Mouse (Mus musculus): Measurements from ENCODE around the gene Gm9844. TPM values are rescaled to one million over a fixed set of nuclear protein-coding genes. Genes with fewer than 3 reads are reported as not detected.
A peak's percentile ranks its signal among the peaks of the same experiment; 100 is the strongest.

Gene Gm9844
- total RNA-seq, 2 experiments from 2014 or later: 1.0 TPM; not detected in 1

DNA sequence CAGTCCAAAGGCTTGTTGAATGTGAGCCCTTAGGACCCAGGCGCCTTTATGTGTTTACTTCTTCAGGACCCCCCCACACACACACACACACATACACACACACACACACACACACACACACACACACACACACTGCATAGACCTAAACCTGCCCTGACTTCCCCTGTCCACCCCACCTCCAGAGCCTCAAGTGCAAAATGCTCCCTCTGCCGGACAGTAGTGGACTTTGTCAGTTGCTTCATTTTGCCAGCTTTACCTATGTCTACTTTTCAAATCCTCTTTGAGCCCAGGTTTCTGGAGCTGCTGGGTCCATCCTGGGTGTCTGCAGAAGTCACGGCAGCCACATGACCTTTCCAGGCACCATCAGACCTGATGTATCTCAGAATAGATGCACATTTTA lies 42.9 kb downstream of the Gm9844 start:
- Histone ChIP-seq H3K4me3 (peak overlapping the region; percentile 76), H3K27ac (no peak overlapping the region)
- intact Hi-C loops (cut with DNase I): loop anchor here (1.0 to 2.0 kb wide), 2 partner anchors 14 to 21 kb away; partner anchors contain the start of gene Rps19
- peak; percentile 62 for TF ChIP-seq CTCF (IDR thresholded peaks at IDR 0.05)
- DNase-seq (ENCODE audit: extremely low spot score in 1 of 2, low spot score in 2 of 2): peak in 1 of 2 experiments; percentile 60

DNA sequence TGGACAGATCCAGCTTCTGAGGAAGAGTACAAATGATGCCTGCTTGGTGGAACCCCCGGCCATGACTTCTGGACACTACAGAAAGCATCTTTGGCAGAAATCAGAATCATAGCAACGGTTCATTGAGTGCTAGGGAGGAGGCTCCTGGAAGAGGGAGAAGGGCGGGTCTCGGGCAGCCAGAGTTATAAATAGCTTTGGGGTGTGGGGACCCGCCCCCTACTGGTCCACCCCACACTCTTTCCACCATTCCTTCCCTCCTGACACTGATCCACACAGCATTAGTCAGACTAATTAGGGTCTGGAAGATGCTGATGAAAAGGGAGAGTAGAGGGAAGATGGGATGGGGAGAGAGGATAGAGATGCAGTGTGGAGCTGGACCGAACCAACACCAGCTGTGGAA lies 44.5 kb downstream of the Gm9844 start:
- no peak overlapping the region for H3K27ac ChIP-seq
- intact Hi-C loops (cut with DNase I): no loop called here
- TF ChIP-seq CTCF (IDR thresholded peaks at IDR 0.05): no peak

DNA sequence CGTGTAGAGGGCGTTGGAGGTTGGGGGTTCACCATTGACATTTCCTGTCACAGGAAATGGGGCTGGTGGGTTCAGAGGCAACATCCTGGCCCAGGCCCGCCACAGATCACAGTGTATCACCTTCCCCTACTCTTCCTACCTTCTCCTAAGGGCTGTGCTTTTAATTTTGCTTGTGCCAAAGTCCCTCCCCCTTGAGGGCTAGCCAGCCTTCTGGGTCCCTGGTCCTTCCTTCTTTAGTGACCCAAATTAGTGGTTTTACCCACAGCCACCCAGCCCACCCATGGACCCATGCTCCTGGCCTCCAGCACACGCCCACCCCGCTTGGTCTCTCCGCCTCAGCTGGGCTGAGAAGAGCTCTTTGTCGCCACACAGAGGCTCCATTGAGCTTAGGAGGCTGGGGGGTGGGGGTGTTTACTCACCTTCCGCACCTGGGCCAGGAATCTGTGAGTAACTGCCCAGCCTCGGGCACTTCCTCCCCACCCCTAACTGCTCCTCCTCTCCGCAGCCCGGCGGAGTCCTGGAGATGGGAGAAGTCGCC lies 45.3 kb downstream of the Gm9844 start:
- Histone ChIP-seq H3K4me3 (no peak overlapping the region), H3K27ac (no peak overlapping the region)
- TF ChIP-seq CTCF (IDR thresholded peaks at IDR 0.05): no peak; the same call in 1 of the 2 replicates
- no peak for DNase-seq (ENCODE audit: extremely low spot score in 1 of 2, low spot score in 2 of 2)
- intact Hi-C loops (cut with DNase I): no loop called here

More for the DNA sequence above, 44.5 kb downstream of the Gm9844 start:
- H3K4me3 ChIP-seq: no peak overlapping the region
- DNase-seq (ENCODE audit: extremely low spot score in 1 of 2, low spot score in 2 of 2): no peak

Other genes with a start within 250 kb of the Gm9844 start
- under 1 TPM; 0.20 to 0.63 TPM for gene Lypd3, start 225.7 kb upstream of the Gm9844 start, total RNA-seq (2021)
- not detected for gene Tex101, start 185.5 kb upstream of the Gm9844 start, total RNA-seq (2021)
- not detected for gene BC049730, start 153.0 kb upstream of the Gm9844 start, total RNA-seq (2021)
- not detected for gene Gm4763, start 135.3 kb upstream of the Gm9844 start, total RNA-seq (2021)
- gene Cd177, start 101.9 kb upstream of the Gm9844 start, total RNA-seq (2021): not detected
- not detected for gene Ceacam10, start 85.0 kb upstream of the Gm9844 start, total RNA-seq (2021)
- not detected for gene Lypd4, start 7.7 kb downstream of the Gm9844 start, total RNA-seq (2021)
- not detected for gene Dmrtc2, start 7.8 kb downstream of the Gm9844 start, total RNA-seq (2021)
- gene Rps19, start 22.2 kb downstream of the Gm9844 start, total RNA-seq (2021): 100 to 1,000 TPM; 488 to 501 TPM
- under 1 TPM; 0.37 to 0.38 TPM for gene Cd79a, start 35.2 kb downstream of the Gm9844 start, total RNA-seq (2021)
- 10 to 100 TPM; 75.1 to 86.6 TPM for gene Arhgef1, start 40.7 kb downstream of the Gm9844 start, total RNA-seq (2021)
- not detected for gene Gm4881, start 82.3 kb downstream of the Gm9844 start, total RNA-seq (2021)
- gene Rabac1, start 110.5 kb downstream of the Gm9844 start, total RNA-seq (2021): 100 to 1,000 TPM; 287 TPM
- 1,000 to 10,000 TPM; 1,970 to 2,141 TPM for gene Atp1a3, start 143.7 kb downstream of the Gm9844 start, total RNA-seq (2021)
- gene Grik5, start 210.1 kb downstream of the Gm9844 start, total RNA-seq (2021): 100 to 1,000 TPM; 207 to 218 TPM
- gene Zfp574, start 210.4 kb downstream of the Gm9844 start, total RNA-seq (2021): 10 to 100 TPM; 37.1 to 37.7 TPM